Mouse (Mus musculus): Measurements from ENCODE around the gene Pla2g5.
"Not testable (repeated sequence)": the region's sequence is repeated elsewhere in the genome, so short reads cannot be mapped to it uniquely, and the experiment has no call there.

The Pla2g5 gene

GRCm38 (mm10) chr4:138858446-138858845 is 4.8 kb downstream of the Pla2g5 start:
- no peak for DNase-seq (ENCODE audit: low spot score in 2 of 2)

GRCm38 (mm10) chr4:138857576-138857975 is 5.7 kb downstream of the Pla2g5 start:
- no peak for DNase-seq (ENCODE audit: low spot score in 2 of 2)

- DNase-seq (ENCODE audit: low spot score in 2 of 2): peak in 1 of 2 experiments; percentile 76
Observed at GRCm38 (mm10) chr4:138856491-138856890, 6.8 kb downstream of the Pla2g5 start.

- DNase-seq (ENCODE audit: low spot score in 2 of 2): no peak
Observed at GRCm38 (mm10) chr4:138855092-138855632, 8.1 kb downstream of the Pla2g5 start.

DNA sequence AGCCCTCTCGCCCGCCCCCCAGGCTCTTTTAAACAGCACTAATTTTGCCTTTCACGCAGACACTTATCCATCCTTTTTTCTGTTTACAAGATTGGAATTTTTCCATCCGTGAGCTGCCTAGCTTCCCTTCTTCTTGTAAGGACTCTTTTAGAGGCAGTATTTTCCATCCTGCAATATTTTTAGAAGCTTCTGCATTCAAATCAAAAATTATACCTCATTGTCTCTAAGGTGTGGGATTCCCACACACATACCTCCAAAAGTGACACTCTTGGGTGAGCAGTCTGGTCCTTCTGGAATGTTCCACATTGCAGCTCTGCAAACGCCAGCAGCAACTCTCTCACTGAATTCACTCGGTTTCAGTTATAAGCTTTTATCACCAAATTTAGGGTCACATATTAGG is 10.3 kb downstream of the Pla2g5 start:
- no peak for DNase-seq (ENCODE audit: low spot score in 2 of 2)

GRCm38 (mm10) chr4:138851463-138851862 is 11.8 kb downstream of the Pla2g5 start:
- DNase-seq (ENCODE audit: low spot score in 2 of 2): peak; percentile 66 to 92

DNA sequence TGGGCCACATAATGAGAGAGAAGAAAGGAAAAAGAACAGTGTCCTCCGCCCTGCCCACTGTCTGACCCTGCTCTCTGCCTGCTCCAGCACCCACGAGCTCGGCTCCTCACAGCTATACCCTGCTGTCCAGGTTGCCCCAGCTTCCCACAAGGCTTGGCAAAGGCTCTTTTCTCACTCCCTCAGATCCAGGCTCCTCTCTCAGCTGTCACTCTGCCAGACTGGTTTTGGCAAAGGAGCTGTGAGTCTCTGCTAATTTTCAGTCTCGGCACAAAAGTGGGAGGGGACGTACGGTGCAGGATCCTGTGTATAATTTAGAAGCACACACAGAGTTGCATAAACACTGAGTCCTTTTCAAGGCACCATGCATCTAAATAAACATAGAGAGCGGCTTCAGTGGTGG is 21.9 kb downstream of the Pla2g5 start:
- peak; percentile 80 to 92 for DNase-seq (ENCODE audit: low spot score in 2 of 2)

- no peak for DNase-seq (ENCODE audit: low spot score in 2 of 2)
Observed at GRCm38 (mm10) chr4:138840726-138841125, 22.6 kb downstream of the Pla2g5 start.

- no peak for DNase-seq (ENCODE audit: low spot score in 2 of 2)
Observed at GRCm38 (mm10) chr4:138839806-138840205, 23.5 kb downstream of the Pla2g5 start.

DNA sequence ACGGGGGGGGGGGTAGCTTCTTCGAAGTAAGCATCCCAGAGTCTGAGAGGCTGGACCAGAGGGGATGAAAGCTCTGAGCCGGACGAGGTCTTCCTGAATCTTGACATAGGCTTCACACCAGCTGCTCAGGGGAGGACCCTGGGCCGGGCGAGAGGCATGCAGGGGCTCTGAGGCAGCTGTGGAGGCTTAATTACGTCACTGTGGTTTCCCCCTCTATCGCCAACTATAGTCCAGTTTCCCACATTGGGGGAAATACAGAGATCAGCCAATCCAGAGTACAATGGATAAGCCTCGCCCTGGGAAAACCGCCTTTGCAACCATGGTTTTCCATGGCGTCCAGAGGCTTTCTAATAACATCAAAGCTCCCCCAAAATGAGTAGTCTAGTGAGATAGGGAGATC is 36.1 kb downstream of the Pla2g5 start:
- DNase-seq (ENCODE audit: low spot score in 2 of 2): no peak

DNA sequence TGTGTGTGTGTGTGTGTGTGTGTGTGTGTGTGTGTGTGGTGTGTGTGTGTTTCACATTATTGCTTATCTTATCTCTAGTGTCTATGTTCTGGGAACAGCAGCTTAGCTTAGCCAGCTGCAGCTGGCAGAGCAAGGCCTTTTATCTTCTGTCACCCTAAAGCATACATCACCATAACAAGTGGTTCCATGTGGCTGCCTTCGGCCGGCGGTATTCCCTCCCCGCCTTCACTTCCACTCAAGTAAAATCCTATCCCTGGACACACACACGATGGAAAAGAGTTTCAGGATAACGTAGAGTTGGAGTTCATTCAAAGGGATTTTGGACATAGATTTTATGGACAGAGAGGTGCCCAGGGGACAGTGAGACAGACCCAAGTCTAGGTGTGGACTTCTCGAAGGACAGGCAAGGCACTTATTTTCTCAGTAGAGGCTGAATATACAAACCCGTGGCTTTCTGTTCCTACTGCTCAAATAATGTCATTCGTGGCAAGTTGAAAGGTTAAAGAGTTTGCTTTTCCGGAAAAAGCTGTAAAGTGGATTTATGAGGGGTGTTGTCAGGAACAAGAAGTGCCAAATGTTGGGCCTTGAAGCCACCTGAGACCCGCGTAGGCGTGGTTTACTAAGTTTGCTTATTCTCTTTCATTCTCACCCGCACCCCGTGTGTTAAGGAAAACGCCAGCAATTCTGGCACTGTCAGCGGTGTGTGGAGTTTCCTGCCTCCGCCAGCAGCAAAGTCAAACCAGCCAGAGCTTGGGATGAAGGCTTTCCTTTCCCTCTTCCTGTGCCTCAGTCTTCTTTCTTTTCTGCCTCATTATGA is 37.3 kb downstream of the Pla2g5 start:
- DNase-seq (ENCODE audit: low spot score in 2 of 2): no peak

DNA sequence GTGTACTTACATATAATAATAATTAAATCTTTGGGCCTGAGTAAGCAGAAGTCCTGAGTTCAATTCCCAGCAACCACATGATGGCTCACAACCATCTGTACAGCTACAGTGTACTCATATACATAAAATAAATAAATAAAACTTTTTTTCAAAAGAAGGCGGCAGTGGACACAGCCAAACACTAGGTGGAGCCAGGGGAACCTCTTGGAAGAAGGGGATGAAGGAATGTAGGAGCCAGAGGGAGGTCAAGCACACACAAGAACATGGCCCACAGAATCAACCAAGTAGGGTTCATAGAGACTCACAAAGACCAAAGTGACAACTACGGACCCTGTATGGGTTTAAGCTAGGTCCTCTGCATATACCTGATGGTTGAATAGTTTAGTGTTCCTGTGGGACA is 38.6 kb downstream of the Pla2g5 start:
- DNase-seq (ENCODE audit: low spot score in 2 of 2): no peak

- DNase-seq (ENCODE audit: low spot score in 2 of 2): not testable (repeated sequence)
Observed at GRCm38 (mm10) chr4:138824161-138824560, 39.1 kb downstream of the Pla2g5 start.

GRCm38 (mm10) chr4:138821036-138821435 is 42.2 kb downstream of the Pla2g5 start:
- DNase-seq (ENCODE audit: low spot score in 2 of 2): no peak

GRCm38 (mm10) chr4:138819101-138819500 is 44.2 kb downstream of the Pla2g5 start:
- no peak for DNase-seq (ENCODE audit: low spot score in 2 of 2)

DNA sequence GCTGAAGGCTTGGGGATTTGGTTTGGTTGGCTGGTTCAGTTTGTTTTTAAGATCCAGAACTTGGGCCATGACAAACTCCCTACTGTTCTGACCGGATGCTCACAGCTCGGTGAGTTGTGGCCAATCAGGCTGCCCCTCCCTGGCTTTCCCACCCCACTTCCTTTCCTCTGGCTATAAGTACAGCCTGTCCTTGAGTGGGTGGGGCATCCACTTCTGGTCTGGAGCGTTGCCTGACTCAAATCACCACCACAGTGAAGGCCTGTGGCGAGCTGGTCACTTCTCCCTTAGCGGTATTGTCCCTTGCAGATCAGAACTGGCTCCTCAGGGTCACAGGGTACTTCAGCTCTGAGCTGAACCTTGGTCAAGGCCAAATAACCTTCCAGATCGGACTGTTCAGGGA is 45.5 kb downstream of the Pla2g5 start:
- DNase-seq (ENCODE audit: low spot score in 2 of 2): no peak

DNA sequence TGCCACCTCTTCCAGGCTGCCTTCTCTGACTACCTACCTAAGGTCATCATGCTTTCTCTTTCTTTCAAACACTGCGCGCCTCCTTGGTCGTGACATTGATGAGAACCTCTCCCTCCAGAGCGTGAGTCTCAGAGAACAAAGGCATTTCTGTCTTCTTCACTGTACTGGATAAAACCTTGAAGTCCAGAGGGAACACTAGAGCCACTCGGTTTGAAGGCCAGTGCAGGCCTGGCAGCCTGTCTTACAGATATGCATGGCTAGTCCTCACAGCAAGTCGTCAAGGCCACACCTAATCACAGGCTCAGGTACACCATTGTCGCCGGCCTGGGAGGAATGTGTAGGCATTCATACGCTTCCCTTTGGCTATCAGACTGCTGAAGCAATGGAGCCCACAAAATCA is 47.1 kb downstream of the Pla2g5 start:
- DNase-seq (ENCODE audit: low spot score in 2 of 2): no peak

DNA sequence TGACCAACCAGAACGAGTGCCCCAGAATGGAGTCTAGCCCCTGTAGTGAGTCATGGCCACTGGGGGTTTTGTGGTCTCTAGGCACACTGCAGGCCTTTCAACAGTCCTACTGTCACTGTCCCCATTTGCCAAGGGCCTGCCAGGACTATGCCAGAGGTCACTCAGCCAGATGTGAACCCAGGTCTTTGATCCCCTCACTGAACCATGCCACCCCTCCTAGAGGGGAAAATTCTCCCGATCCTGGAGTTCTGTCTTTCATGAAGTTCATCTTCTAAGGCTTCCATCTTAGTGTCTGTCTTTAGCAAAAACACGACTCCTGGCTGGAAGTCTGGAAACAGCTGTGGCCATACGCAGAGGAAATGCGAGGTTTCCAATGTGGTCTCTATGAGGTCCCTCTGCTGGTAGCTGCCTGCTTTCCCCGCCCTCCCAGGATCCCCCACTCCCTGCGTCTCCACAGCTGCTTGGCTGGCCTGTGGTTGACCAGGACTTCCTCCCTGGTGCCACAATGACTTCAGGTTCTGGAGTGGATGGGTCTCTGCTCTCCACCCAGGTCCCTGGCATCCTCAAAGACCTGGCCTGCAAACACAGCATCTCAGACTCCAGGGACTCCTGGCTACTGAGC is 56.3 kb downstream of the Pla2g5 start:
- no peak for DNase-seq (ENCODE audit: low spot score in 2 of 2)

DNA sequence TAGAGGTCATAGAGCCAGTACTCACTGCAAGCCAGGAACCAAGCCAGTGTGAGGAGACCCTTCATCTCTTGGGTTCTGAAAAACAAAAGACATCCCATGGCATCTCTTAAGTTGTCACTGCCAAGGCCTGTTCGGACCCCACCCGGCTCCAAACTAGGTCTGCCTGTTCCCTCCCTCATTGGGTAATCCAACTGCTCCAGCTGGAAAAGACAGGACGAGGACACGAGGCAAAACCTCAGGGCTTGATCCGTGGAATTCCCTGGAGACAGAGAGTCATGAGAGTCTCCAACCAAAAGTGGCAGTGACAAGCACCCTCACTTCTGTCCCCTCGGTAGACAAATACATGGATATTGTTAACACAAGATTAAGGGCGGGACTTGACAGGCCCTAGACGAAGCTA is 57.1 kb downstream of the Pla2g5 start:
- no peak for DNase-seq (ENCODE audit: low spot score in 2 of 2)

GRCm38 (mm10) chr4:138805248-138805647 is 58.0 kb downstream of the Pla2g5 start:
- DNase-seq (ENCODE audit: low spot score in 2 of 2): no peak

GRCm38 (mm10) chr4:138802917-138803316 is 60.4 kb downstream of the Pla2g5 start:
- no peak for DNase-seq (ENCODE audit: low spot score in 2 of 2)

- DNase-seq (ENCODE audit: low spot score in 2 of 2): peak; percentile 72 to 74
Observed at GRCm38 (mm10) chr4:138801631-138802030, 61.7 kb downstream of the Pla2g5 start.

DNA sequence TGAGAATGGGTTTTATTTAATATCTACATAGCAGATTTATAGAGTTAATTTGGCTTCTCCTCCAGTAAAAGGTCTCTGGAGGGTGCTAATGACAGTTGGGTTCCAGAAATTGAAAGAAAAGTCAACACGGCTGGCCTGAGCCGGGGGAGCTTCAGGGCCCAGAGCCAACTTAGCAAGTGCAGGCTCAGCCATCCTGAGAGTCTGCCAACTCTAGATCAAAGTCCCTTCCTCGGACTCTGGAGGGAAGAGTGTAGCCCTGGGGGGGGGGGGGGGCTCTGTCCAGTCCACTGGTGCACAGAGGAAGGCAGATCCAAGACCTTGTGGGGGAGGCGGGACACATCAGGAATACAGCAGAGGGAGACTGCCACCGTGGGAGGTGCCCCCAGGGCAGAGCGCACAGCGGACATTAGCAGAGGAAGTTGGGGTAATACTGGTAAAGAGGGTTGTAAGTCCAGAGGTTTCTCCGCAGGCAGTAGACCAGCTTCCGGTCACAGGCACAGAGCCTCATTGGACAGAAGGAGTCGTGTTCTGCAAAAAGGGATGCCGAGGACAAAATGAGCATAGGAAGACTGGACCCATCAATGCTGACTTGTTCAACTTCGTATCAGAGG is 63.0 kb downstream of the Pla2g5 start:
- DNase-seq (ENCODE audit: low spot score in 2 of 2): no peak
